Mouse (Mus musculus) liver, embryonic 14.5 days (tissue): Measurements from ENCODE around the gene Olfr457. TPM values are rescaled to one million over a fixed set of nuclear protein-coding genes. Genes with fewer than 3 reads are reported as not detected.

ENCODE experiments used
- ATAC-seq: fragments of 200-750 bp; cut with Nextera tagmentation; 2 replicates; pipeline ENCODE4 v1.8.0; 2017; ENCODE audit warnings: moderate number of reproducible peaks, mild to moderate bottlenecking, moderate library complexity; ENCODE audit not compliant: insufficient read depth
- DNase-seq, 3 experiments: peaks; one replicate each; pipeline ENCODE4 v3.0.0-alpha.2; 2012 to 2013; ENCODE audit warnings: low read depth in 3 of 3, low spot score in 3 of 3
- H3K27ac ChIP-seq: fragments of 300-500 bp; sonication (generic); 2 replicates; pipeline ENCODE4 v1.5.1; 2014; ENCODE audit warnings: moderate library complexity, mild to moderate bottlenecking, control low read depth, inconsistent platforms
- H3K27me3 ChIP-seq: fragments of 300-500 bp; sonication (generic); 2 replicates; pipeline ENCODE4 v1.6.1; 2014; ENCODE audit warnings: mild to moderate bottlenecking, low read length, moderate library complexity; ENCODE audit not compliant: control insufficient read depth, insufficient read depth
- H3K36me3 ChIP-seq: fragments of 300-500 bp; sonication (generic); replicated peaks from 2 replicates; pipeline ENCODE4 v1.6.1; 2014; ENCODE audit warnings: low read depth; ENCODE audit not compliant: control insufficient read depth, insufficient read depth
- H3K4me1 ChIP-seq, 2 experiments: fragments of 200-500 bp in 1 of 2; fragments of 300-500 bp in 1 of 2; sonication (generic) in 1 of 2; replicated peaks; 2 replicates each; pipeline ENCODE4 v1.6.1; 2012 to 2014; ENCODE audit warnings: antibody characterized with exemption in 1 of 2, inconsistent platforms in 1 of 2, low read length in 1 of 2; ENCODE audit not compliant: control insufficient read depth in 2 of 2, insufficient read depth in 2 of 2
- H3K4me2 ChIP-seq: fragments of 300-500 bp; sonication (generic); 2 replicates; pipeline ENCODE4 v1.6.1; 2014; ENCODE audit warnings: low read depth, mild to moderate bottlenecking, control low read depth, moderate library complexity
- H3K4me3 ChIP-seq, 2 experiments: fragments of 200-500 bp in 1 of 2; fragments of 300-500 bp in 1 of 2; sonication (generic) in 1 of 2; 2 replicates each; pipeline ENCODE4 v1.5.1; 2012 to 2014; ENCODE audit warnings: low read depth in 2 of 2, low read length in 2 of 2, mild to moderate bottlenecking in 2 of 2, control low read depth in 1 of 2, inconsistent platforms in 1 of 2, moderate library complexity in 1 of 2; ENCODE audit not compliant: insufficient read depth in 1 of 2
- H3K9ac ChIP-seq: fragments of 300-500 bp; sonication (generic); replicated peaks from 2 replicates; pipeline ENCODE4 v1.6.1; 2014; ENCODE audit warnings: mild to moderate bottlenecking, control low read depth, moderate library complexity
- H3K9me3 ChIP-seq: fragments of 300-500 bp; sonication (generic); 2 replicates; pipeline ENCODE4 v1.6.1; 2016; ENCODE audit warnings: low read length, mixed read lengths; ENCODE audit not compliant: control insufficient read depth
- CTCF ChIP-seq: IDR thresholded peaks from 2 replicates; pipeline ENCODE4 v1.5.1; 2016; ENCODE audit warnings: antibody characterized with exemption, low read depth, control low read depth
- EP300 ChIP-seq: IDR thresholded peaks from 2 replicates; pipeline ENCODE4 v1.6.1; 2016; ENCODE audit warnings: antibody characterized with exemption, low read depth
- WGBS: fragments of 180-500 bp; shearing (Covaris S2); extraction: QIAGEN DNeasy Blood & Tissue Kit; methylation state at CpG from one replicate; pipeline ENCODE4 v1.1.7; 2014; ENCODE audit not compliant: insufficient replicate concordance; 5-methylcytosine and 5-hydroxymethylcytosine counted together
- polyA plus RNA-seq, 2 experiments: library from polyadenylated mRNA; depleted of rRNA in 1 of 2; stranded (reverse) in 1 of 2; unstranded in 1 of 2; fragments of >200 nt; fragmentation: Nextera tagmentation in 1 of 2; extraction: Ambion mirVana in 1 of 2; gene quantifications; 2 replicates each; pipeline versions ENCODE4 v1.2.1 to v1.2.3; 2012 to 2014

The Olfr457 gene
- polyA plus RNA-seq (2012; rRNA removed) (not detected in 2 replicates), polyA plus RNA-seq (2014; fragmentation: Nextera tagmentation; extraction: Ambion mirVana) (not detected in 2 replicates)

DNA sequence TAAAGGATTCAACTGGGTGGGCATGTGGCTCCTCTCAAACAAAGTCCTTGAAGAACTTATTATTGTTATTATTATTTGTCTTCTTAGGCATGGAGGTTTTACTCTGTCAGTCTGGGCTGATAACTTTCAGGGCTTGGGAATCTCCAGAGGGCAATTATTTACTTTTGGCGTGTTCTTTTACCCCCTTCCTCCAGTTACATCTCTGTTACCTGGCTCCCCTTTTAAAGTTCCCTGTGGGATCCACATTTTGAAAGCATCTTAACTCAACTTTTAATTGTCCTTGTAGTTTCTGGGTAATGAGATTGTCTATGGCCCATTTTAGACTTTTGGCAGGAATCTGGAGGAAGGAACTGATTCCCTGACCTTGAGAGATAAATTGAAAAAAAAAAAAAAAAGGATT lies at the start of gene Olfr457:
Gene Olfr457, minus strand, starts transcription at position 101 of the 400 bp plus-strand sequence.
- Histone ChIP-seq H3K36me3 (no peaks in the 10 kb centered on the region), H3K4me1 (no peaks in the 10 kb centered on the region), H3K27ac (no peak within 1 kb of the TSS), H3K9me3 (no peaks in the 10 kb centered on the region), H3K4me3 (no peak within 1 kb of the TSS), H3K4me2 (no peak within 1 kb of the TSS), H3K9ac (no peak within 1 kb of the TSS), H3K27me3 (no peaks in the 10 kb centered on the region)
- DNase-seq (no peak), ATAC-seq (no peak)
- WGBS = 62% methylated on average over 1 of the region's 1 CpGs
- no peak for TF ChIP-seq EP300

DNA sequence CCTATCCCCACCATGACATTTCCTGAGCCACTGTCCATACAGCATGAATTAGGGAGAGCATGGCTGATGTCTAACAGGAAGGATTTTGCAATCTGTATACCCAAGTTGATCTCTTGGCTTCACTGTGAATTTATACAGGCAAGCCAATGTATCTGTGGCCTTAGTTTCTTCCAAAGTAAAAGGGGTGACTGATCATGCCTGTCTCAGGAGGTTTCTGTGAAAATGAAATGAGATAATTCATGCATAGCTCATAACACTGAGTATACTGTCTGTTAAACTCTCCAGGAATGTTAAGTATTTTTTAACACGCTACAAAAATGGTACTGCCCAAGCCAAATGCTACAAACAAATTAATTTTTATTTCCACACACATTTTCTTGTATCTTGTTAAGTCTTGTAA lies 37.3 kb upstream of the Olfr457 start:
- no peaks in the 10 kb centered on the region for H3K9me3 ChIP-seq
- H3K4me1 ChIP-seq = no peaks in the 10 kb centered on the region
- no peaks in the 10 kb centered on the region for H3K27me3 ChIP-seq
- ATAC-seq = no peak
- no peak overlapping the region for H3K4me2 ChIP-seq
- TF ChIP-seq CTCF (no peak), EP300 (no peak)
- no peaks in the 10 kb centered on the region for H3K36me3 ChIP-seq
- no peak overlapping the region for H3K27ac ChIP-seq
- 56% methylated on average over 1 of the region's 1 CpGs for WGBS
- DNase-seq = no peak
- no peak overlapping the region for H3K9ac ChIP-seq
- H3K4me3 ChIP-seq = no peak overlapping the region

DNA sequence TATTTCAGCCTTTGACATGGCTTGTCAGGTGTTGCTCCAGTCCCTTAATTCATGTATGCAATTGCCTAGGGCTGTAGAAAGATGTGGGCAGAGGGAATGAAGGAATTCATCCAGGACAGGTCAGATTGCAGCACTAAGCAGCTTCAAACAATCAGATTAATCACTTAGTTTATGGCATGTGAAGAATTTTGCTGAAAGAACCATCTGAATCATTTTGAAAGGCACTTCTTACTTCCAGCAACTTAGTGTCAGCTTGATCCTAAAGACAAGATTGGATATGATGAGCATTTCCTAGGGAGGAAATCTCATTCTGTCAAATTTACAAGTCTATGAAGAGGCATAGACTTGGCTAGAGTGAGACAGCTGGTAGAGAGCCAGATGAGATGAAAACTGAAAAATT lies 33.2 kb upstream of the Olfr457 start:
- Histone ChIP-seq H3K4me3 (no peak overlapping the region), H3K4me2 (no peak overlapping the region), H3K9me3 (no peaks in the 10 kb centered on the region), H3K9ac (no peak overlapping the region), H3K27ac (no peak overlapping the region), H3K27me3 (no peaks in the 10 kb centered on the region), H3K36me3 (no peaks in the 10 kb centered on the region), H3K4me1 (no peaks in the 10 kb centered on the region)
- DNase-seq (no peak), ATAC-seq (no peak)
- TF ChIP-seq EP300 = no peak
- no peak for TF ChIP-seq CTCF

DNA sequence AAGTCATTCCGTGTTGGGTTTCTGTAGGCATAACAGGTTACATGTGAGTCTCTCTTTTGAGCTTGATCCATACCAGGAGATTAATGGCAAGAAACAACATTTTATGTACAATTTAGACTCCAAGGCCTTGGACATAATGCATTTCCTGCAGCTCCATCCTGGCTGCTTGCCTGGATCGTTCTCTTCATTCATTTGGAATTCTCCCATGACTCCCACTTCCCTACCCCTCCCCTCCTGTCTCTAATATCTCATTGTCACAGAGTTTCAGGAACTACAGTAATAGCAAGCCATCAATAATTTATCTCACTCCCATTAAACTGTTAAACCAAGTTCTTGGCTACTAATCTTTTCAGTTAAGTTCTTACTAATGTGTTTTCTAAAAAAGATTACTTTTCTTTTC lies 27.3 kb upstream of the Olfr457 start:
- no peaks in the 10 kb centered on the region for H3K9me3 ChIP-seq
- H3K9ac ChIP-seq = no peak overlapping the region
- H3K36me3 ChIP-seq = no peaks in the 10 kb centered on the region
- no peak overlapping the region for H3K4me2 ChIP-seq
- no peak overlapping the region for H3K27ac ChIP-seq
- H3K27me3 ChIP-seq = no peaks in the 10 kb centered on the region
- TF ChIP-seq CTCF (no peak), EP300 (no peak)
- 78% methylated on average over 2 of the region's 2 CpGs for WGBS
- H3K4me1 ChIP-seq = no peaks in the 10 kb centered on the region
- no peak for DNase-seq
- no peak overlapping the region for H3K4me3 ChIP-seq
- ATAC-seq = no peak

DNA sequence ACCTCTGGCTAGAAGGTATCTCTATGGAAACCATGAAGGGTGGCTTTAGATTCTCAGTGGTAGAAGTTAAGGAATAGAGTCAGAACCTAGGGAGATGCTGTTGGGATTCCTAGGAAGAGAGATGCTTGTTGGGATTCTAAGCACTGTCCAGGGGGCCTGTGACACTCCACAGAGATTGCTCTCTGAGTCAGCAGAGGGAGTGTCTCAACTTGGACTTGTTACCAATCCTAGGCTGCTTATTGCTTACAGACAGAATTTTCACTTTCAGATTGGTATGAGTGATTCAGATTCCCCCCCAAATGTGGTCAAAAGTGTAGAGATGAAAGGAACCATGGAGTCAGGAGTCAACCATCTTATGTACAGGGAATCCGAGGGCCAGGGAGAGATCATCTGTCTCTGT lies 13.6 kb upstream of the Olfr457 start:
- no peak overlapping the region for H3K4me3 ChIP-seq
- TF ChIP-seq CTCF = no peak
- TF ChIP-seq EP300 = no peak
- no peak for DNase-seq
- 38% methylated on average over 1 of the region's 1 CpGs for WGBS
- H3K9ac ChIP-seq = no peak overlapping the region
- H3K36me3 ChIP-seq = no peaks in the 10 kb centered on the region
- ATAC-seq = no peak
- no peak overlapping the region for H3K27ac ChIP-seq
- no peaks in the 10 kb centered on the region for H3K27me3 ChIP-seq
- H3K4me2 ChIP-seq = no peak overlapping the region
- H3K4me1 ChIP-seq = no peaks in the 10 kb centered on the region
- no peaks in the 10 kb centered on the region for H3K9me3 ChIP-seq
